Mouse (Mus musculus) Muller cell, postnatal 12 days (primary cell): ENCODE measurements at regions not wholly inside any gene's neighbourhood (a gene's known extent, or its start where the extent isn't known, plus 50 kb on each side); places are given as distances from the start of the nearest gene placed in this dataset.

Source experiments
- DNase-seq: peaks from one replicate; pipeline ENCODE4 v3.0.0-alpha.2; 2015; ENCODE audit errors: inconsistent ontology term

DNA sequence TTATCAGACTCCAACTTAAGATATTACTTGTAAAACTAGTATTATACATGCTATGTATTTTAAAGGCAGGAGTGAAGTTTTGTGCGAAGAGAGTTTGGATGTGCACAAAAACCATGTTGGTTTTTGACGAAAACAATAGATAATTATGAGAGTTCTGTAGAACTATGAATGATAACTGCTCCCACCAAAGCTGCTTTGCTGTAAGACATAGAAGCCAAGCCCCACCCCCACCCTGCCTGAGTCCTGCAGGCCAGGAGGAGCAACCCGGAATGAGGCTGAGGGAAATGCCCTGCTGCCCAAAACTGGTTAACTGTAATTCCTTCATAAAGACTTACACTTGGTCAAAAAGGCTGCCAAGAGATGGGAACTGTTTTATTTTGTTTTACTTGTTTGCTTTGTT, 175.8 kb downstream of the Efnb2 start:
- DNase-seq, result no peak

DNA sequence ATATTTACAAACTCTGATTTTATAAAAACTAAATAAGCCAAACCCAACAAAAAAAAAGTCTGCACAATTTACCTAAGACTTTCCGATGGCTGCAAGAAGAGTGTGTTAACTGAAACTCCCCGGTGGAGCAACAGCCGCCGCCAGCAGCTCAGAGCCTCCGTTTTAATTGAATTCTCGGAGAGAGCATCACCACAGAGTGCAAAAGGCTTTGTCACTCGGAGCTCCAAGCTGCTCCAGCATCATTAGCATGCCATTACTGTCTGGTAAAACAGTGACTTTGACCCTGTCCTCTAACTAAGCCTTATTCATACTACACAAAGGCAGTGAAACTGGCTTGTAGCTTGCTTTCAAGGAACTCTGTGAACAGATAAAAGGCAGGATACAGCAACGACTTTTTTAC, 176.5 kb downstream of the Efnb2 start:
- peak; percentile 70 for DNase-seq

DNA sequence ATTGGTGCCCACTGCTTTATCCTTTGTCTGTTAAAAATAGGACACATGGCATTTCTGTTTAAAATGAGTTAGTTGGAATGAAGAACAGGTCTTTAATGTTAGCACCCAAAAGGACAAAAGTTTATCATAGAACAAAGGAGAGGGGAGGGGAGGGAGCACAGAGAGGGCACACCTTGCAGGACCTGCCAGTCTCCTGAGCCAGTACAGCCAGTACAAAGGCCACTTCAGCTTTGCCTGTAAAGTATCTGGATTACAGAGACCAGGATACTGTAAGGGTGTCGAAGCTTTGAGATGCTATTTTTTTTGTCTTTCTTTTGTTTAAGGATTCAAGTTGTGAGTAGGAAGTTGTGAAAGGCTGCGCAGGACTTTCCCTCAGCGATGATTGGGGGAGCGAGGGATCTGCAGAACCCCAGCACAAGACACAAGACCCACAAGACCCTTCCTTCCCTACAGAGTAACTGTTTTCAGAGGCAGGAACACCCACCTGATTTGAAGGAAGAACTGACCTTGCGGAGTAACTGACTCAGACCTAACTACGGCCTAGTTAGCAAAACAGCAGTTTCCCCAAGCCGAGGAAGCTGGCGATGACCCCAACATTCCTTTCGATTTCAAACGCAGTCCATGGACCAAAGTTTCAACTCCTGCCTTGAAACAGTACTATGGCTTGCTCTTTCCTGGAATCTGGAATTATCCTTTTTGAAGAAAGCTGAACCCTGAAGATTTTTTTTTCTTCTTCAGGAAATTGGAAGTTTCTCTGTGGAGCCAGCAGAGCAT, 178.1 kb downstream of the Efnb2 start:
- no peak for DNase-seq

DNA sequence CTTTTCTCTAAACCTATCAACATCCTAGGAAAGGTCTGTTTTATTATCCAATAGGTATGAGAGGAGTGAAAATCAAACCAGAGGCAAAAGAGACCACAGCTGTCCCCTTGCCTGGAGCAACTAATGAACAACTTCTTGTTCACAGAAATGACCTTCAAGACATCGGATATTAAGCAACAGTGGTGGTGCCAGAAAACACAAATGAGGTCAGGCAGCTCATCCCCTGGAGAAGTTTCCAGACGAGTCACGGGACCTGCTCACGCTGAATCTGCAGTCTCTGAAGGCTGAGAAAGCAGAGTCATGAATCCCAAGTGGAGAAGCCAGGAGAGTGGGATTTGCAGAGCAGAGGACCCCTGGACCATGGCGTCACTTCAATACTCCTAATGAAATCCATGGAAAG, 183.6 kb downstream of the Efnb2 start:
- no peak for DNase-seq

DNA sequence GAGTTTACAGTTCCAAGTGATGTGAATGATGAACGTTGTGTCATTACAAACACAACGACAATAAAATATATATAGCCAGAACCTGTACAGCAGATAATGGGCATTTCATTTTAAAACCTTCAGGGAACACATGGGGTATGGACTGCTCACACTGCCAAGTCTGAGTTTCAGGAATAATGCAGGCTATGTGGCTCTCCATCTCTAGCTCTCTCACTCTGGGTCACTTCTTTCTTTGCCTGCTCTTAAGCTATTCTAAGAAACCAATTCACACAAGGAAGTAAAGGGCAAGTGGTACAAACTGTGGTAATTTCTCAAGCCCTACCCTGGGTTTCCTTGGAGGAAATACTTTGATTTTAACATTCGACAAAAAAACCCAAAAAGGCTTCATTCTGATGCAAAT, 192.5 kb downstream of the Efnb2 start:
- DNase-seq, result no peak

DNA sequence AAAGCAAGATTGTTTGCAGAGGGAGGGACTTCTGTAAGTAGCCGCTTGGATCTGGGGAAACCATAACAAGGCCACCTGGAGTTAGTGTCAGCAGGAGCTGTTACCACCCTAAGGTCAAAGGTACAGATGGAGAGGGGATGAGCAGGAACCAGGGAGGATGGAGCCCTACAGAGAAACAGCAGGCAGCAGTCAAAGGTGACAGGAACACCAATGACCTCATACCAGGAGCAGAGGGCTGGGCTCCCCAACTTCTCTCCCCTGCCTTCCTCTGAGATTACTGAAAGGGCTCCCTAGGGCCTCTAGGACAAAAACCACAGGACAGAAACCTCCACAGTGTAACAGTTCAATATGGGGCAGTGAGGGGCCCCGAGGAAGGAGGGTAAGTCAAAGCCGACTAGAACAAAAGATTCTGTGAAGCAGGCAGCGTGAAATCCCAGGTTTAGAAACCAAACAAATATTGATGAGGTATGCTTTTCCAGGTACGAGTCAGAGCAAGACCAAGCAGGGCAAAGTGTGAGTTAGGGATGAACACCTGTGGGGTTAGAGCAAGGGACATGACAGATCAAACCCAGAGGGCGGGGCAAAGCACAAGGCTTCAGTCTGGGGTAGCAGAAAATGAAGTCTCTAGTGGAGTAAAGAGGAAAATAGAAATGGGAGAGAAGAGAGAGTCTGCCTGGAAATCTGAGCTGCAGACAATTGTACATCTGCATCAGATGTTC, 194.4 kb downstream of the Efnb2 start:
- DNase-seq, result no peak

DNA sequence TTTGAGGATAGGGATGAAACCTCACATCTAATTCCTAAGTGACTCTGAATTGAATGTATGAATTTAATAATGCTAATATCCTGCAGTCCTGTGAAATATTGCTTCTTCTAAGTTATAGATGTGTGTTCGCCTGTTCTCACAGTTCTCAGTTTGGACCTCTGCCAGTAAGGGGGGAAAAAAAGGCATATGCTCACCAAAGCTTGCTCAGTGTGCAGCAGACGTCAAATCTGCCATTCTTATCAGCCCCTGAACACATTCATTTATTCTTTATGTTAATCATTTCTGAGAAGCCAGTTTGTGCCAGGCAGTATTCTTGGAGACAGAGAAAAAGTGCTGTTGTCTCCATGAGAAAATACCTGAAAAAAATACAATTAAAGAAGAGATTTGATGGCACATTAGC, 198.6 kb downstream of the Efnb2 start:
- DNase-seq, result no peak

DNA sequence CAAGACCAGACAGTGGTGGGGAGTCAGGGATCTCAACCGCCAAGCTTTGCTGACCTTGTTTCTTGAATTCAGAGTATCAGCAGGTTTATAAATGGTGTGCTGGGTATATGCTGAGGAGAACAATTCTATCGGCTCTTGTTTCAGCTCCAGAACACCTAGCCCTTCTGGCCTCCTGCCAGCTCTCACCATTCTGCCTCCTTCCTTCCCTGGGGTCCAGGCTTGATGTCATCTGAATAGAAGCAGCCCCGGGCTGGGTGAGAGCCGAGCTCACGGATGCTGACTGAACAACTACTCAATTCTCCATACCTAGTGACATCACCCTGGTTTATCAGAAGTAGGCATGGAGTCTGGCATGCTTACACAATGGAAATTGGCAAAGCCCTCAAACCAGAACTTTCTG, 203.5 kb downstream of the Efnb2 start:
- DNase-seq, result no peak

DNA sequence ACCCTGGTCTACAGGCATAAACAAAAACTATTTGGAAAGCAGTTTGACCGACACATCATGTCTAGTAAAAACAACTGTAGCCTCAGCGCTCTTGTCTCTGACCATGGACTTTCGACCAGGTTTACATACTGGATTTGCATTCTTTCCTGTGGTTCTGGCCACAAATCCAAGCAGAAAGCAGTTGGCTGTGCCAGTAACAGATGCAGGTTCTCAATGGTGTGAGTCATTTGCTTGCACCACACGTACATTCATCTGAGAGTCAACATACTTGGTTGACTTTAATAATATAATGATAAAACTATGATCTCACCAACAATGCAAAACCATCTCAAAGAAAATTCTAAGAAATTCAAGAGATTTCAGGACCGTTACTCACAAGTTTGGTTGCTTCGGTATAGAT, 207.1 kb downstream of the Efnb2 start:
- DNase-seq, result peak; percentile 42

DNA sequence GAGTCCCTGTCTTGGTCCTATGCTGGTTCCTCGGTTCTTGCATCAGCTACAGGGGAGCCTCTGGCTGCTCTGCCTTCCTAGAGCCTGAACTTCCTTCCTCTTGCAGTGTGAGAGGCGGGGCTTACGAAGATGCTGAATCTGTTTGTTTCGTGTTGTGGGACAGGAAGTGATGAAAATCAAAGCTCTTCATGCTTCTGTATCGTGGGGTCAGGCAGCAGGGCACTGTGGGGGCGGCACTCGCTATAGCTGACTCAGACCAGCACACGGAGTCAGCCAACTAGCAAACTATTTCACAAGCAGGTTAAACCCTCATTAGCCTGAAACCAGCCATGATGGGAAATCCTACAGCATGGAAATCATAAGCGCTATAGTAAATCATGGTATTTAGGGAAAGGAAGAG, 208.8 kb downstream of the Efnb2 start:
- DNase-seq, result peak; percentile 15

DNA sequence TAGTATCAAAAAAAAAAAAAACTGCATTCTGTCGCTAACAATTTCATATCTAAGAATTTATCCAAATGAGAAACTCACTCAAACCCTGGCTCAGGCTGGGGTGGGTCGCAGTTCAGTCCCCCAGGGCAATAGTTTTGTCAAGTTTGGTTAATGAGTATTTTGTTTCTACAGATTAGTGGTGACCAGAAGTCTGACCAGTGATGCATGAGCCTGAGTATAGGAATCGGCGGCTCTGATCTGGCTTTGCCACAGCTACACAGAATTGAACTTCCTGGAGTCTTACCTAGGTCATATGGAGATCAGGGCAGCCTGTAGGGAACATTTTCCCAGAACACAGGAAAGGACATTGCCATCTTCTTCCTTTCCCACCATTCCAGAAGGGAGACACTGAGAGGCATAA, 212.1 kb downstream of the Efnb2 start:
- DNase-seq, result no peak

DNA sequence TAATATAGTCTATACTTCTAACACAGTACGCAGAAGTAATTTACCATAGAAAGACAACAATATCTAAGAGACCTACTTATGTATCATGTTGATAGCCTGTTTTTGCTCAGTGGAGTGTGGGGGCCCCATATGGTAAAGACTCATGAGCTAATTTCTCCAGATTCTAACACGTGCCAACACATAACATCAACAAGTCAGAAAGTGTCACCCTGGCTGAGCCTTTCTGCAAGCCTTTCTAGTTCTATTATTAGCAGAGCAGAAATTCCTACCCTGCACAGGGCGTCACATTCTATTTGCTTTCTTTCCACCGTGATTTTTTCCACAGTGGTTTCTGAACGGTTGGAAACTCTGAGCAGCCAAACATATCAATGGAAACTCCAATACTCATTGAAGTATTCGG, 219.5 kb downstream of the Efnb2 start:
- DNase-seq, result no peak

DNA sequence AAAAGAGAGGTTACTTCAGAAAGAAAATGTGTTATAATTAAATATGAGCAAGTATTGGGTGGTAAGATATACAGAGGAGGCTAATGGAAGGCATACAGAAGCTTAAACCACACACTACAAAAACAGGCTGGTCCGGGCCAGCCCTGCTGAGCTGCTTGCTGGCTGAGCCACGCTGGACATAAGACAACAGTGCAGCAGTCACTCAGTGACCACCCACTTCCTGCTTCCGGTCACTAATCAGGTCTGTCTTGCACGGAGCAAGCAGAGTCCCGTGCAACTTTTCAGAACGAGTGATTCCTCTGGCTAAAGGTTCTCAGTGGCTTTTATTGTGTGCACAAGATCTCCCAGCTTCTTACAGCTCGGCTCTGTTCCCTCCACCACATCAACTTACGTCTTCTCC, 220.1 kb downstream of the Efnb2 start:
- DNase-seq, result no peak

DNA sequence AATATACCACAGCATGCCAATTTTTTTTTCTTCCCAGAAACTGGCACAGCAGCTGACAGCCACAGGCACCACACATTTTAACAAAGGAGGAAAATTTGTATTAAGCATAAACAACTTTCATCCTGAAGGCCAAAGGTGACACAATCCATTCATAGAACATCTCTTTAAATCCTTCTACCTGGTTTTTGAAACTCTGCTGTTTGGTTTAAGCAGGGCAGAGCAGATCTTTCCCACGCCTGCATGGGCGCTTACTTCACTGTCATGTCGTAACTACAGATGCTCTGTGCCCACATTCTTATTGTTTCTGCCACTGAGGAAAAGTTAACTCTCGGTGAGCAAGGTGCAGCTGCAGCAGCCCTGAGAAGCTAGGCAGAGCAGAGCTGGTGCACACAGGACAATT, 234.8 kb downstream of the Efnb2 start:
- no peak for DNase-seq

DNA sequence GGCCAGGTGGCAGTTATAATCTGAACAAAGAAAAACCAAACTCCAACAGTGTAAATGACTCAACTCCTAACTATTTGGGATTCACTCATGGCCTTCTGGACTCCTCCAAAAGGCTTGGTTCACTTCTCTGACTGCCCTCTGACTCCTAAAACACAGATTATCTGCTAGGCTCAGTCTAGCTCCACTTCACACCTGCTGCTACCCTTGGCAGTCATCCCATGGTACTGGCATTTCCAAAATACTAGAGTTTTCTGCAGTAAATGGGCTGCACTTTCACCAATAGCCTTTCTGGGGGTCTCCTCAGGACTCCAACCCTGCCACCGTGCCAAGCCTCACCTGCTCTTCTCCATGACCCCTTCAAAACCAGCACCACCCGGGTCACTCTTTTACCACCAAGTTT, 237.6 kb downstream of the Efnb2 start:
- DNase-seq, result no peak

DNA sequence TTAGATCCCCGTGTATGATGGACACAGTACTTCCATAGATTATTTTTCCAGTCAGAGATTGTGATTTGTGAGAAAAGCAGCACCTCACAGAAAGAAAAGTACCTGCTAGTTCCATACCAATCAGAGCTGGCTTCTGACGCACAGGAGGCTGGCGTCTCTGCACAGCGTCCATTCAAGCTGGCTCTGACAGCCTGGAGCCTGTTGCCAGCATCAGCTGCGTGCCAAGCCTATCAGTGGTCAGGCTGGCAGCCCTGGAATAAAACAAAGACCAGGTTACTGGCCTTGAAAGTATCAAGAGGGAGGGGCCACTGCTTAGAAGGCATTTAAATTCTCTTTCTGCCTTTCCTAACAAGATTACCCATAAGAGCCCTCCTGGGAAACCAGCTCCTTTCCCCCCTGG, 239.3 kb downstream of the Efnb2 start:
- DNase-seq, result no peak

DNA sequence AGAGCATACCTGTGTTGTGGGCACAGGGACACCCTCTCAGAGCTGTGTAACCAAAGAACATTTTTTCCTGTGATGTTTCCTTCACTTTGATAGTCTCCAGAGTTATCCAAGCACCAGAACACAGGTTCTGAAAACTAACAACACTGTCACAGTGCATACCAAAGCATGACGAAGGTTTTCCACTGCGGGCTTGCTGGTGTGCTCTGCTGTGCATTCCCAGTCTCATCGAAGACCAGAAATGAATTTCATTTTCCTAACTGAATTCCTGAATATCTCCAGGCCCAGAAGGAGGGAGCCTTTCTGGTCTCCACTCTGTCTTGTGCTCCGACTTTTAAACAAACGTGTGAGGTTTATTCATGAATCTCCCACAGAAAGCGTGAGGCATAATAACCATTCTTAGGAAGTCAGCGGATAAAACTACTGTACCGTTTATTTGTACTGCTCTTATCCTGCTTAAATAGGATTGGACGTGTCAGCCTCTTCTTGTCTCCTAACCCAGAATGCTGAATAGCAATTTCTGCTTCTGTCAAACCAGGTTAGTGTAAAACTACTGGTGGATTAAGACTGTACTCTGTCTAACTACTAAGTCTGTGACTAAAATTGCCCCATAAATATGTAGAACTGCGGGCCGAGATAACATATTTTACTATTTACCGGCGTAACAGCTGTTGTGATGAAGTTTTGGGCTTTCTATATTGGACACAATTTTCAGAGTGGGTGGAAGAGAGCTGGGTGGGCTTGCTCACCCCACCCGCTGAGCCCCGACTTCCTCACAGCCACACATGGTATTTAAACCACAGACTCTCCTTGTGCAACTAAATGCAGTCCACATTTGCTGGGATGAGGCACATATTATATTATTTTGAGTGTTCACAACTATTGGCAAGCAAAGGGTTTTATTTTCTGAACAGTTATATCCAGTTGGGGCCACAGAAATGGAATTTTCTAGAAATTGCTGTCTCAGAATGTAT, 241.4 kb downstream of the Efnb2 start:
- DNase-seq, result peak; percentile 8

DNA sequence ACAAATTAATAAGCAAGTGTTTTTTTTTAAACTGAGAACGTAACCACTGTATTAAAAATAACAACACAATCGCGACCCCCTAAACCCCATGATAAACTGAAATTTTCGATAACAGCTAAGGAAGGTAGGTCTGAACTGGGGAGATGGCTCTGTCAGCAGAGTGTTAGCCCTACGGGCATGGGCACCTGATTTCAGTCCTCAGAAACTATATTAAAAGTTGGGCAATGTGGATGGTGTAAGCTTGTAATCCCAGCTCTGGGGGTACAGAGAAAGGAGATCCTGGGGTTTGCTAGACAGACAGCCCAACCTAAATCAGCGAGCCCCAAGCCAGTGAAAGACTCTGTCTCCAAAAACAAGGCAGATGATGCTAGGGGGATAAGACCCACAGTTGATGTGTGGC, 242.1 kb downstream of the Efnb2 start:
- DNase-seq, result no peak

DNA sequence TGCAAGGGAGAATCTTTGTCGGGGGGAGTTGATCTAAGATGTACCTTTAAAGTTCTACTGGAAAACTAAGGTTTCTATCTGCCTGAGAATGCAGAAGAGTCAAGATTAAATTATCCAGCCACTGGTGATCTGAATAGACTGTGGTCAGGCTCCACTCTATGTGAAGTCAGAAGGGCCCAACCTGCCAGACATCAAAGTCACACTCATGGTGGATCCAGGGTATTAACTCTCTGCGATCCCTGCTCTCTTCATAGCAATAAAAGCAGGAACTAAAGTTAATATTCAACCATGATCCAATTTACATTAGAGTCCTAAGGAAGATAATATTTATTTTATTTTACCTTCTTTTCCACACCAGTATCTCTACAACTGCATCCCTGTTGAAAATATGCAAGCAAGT, 242.5 kb downstream of the Efnb2 start:
- DNase-seq, result no peak

DNA sequence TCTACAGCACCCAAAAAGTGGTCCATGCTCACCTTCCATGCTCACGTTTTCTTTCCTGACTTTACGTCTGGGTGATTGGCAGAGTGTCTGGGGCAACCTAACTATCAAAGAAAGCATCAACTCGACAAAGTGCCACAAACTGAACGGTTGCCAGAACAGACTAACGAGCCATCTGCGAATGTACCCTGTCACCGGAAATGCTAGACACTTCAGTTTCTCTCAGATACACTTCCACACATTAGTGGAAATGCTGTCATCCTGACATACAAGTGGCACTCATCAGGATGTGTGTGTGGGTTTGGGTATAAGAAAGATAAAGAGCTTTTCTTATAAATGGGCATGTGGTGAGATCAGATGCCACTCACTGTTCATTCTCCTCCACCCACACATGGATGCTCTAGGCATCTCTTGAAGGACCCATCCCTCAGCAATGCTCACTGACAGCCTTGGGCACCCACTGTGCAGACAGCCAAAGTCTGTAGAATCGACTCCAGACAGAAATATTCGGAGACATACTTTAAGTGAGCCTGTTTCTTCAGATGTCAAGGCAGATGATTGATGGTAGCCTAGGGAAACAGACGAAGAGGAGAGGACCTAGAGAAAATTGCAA, 244.8 kb downstream of the Efnb2 start:
- DNase-seq, result peak; percentile 10

DNA sequence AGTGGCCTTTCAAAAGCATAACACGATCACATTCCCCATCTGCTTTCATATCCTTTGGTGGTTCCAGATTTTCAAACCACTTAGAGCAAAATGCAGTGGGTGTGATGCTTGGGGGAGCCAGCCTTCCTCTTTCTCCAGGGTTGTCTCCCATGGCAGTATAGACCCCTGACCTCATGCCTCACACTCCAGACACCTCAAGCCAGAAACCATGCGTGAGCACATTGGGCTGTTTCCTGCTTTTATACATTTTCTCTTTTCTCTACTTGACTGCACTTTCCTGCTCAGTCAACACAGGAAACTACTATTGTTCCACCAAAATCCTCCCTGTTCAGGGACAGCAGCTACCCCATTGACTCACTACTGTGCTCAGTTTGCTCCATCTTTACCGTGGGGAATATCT, 253.7 kb downstream of the Efnb2 start:
- DNase-seq, result no peak

DNA sequence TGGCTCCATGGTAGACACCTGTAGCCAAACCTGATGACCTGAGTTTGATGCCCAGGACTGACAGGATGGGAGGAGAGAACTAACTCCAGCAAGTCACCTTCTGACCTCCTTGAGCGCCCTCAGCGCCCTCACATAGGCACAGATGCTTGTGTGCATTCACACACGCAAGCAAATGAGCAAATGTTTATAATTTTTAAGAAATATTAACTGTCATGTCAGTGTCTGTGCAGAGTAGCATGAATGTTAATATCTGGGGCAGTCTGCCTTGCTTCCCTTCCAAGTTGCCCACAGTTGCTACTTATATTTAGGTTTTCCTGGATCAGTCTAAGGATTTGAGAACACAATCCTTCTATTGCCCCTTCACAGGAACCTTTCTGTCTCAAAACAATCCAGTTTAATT, 257.6 kb downstream of the Efnb2 start:
- DNase-seq, result no peak
